Mouse (Mus musculus): Measurements from ENCODE around the gene Mob3b. TPM values are rescaled to one million over a fixed set of nuclear protein-coding genes. Genes with fewer than 3 reads are reported as not detected.
A peak's percentile ranks its signal among the peaks of the same experiment; 100 is the strongest.

Mob3b gene
- 13.1 and 14.1 TPM in 2 replicates for polyA plus RNA-seq (2016; fragmentation: Nextera tagmentation; extraction: Ambion mirVana)

- peak within 1 kb of the TSS; percentile 90 for H3K27ac ChIP-seq
- under 1% methylated on average over 50 of the region's 50 CpGs for WGBS
- peak within 1 kb of the TSS; percentile 71 for H3K4me3 ChIP-seq
- H3K9me3 ChIP-seq (replicated peaks) = no peaks in the 10 kb centered on the region
- peaks cover 26% of the 10 kb centered on the region for H3K4me1 ChIP-seq
- no peaks in the 10 kb centered on the region for H3K36me3 ChIP-seq
- 0 out of 2 replicates have a peak, but pooled peaks cover 4% of the 10 kb centered on the region for H3K27me3 ChIP-seq (ENCODE audit: low read depth, poor library complexity, severe bottlenecking)
- DNase-seq (ENCODE audit: low spot score) = peak; percentile 90
Measured at GRCm38 (mm10) chr4:35156751-35157611, at the start of gene Mob3b. TSS of gene Mob3b (minus strand) at chr4:35157484.

- Histone ChIP-seq H3K9me3 (replicated peaks) (no peaks in the 10 kb centered on the region), H3K27me3 (ENCODE audit: low read depth, poor library complexity, severe bottlenecking) (no peaks in the 10 kb centered on the region), H3K36me3 (peaks cover 10% of the 10 kb centered on the region; the same call in 1 of the 2 replicates), H3K27ac (no peak overlapping the region), H3K4me1 (no peaks in the 10 kb centered on the region), H3K4me3 (no peak overlapping the region)
- 49% methylated on average over 7 of the region's 7 CpGs for WGBS
- no peak for DNase-seq (ENCODE audit: low spot score)
Measured at GRCm38 (mm10) chr4:35204659-35205058, 47.4 kb upstream of the Mob3b start.

- Histone ChIP-seq H3K36me3 (peaks cover 10% of the 10 kb centered on the region; the same call in 1 of the 2 replicates), H3K4me3 (no peak overlapping the region), H3K27ac (no peak overlapping the region), H3K9me3 (replicated peaks) (no peaks in the 10 kb centered on the region), H3K4me1 (no peaks in the 10 kb centered on the region), H3K27me3 (ENCODE audit: low read depth, poor library complexity, severe bottlenecking) (no peaks in the 10 kb centered on the region)
- WGBS = 95% methylated on average over 2 of the region's 2 CpGs
- no peak for DNase-seq (ENCODE audit: low spot score)
Measured at GRCm38 (mm10) chr4:35203724-35204123, 46.4 kb upstream of the Mob3b start.

GRCm38 (mm10) chr4:35201700-35202099 lies 44.4 kb upstream of the Mob3b start:
- no peaks in the 10 kb centered on the region for H3K4me1 ChIP-seq
- H3K9me3 ChIP-seq (replicated peaks) = no peaks in the 10 kb centered on the region
- no peak overlapping the region for H3K4me3 ChIP-seq
- WGBS = 93% methylated on average over 5 of the region's 5 CpGs
- no peak for DNase-seq (ENCODE audit: low spot score)
- H3K27ac ChIP-seq = no peak overlapping the region
- no peaks in the 10 kb centered on the region for H3K27me3 ChIP-seq (ENCODE audit: low read depth, poor library complexity, severe bottlenecking)
- peaks cover 10% of the 10 kb centered on the region; the same call in 1 of the 2 replicates for H3K36me3 ChIP-seq

- Histone ChIP-seq H3K4me1 (no peaks in the 10 kb centered on the region), H3K36me3 (no peaks in the 10 kb centered on the region), H3K27me3 (ENCODE audit: low read depth, poor library complexity, severe bottlenecking) (no peaks in the 10 kb centered on the region), H3K4me3 (no peak overlapping the region), H3K27ac (no peak overlapping the region), H3K9me3 (replicated peaks) (no peaks in the 10 kb centered on the region)
- WGBS = 56% methylated on average over 7 of the region's 7 CpGs
- no peak for DNase-seq (ENCODE audit: low spot score)
Measured at GRCm38 (mm10) chr4:35192725-35193124, 35.4 kb upstream of the Mob3b start.

GRCm38 (mm10) chr4:35189794-35190193 lies 32.5 kb upstream of the Mob3b start:
- H3K4me1 ChIP-seq = no peaks in the 10 kb centered on the region
- H3K4me3 ChIP-seq = no peak overlapping the region
- 83% methylated on average over 5 of the region's 5 CpGs for WGBS
- no peak for DNase-seq (ENCODE audit: low spot score)
- no peak overlapping the region for H3K27ac ChIP-seq
- no peaks in the 10 kb centered on the region for H3K27me3 ChIP-seq (ENCODE audit: low read depth, poor library complexity, severe bottlenecking)
- no peaks in the 10 kb centered on the region for H3K36me3 ChIP-seq
- no peaks in the 10 kb centered on the region for H3K9me3 ChIP-seq (replicated peaks)

GRCm38 (mm10) chr4:35187617-35188326 lies 30.5 kb upstream of the Mob3b start:
- H3K4me3 ChIP-seq = no peak overlapping the region
- H3K27ac ChIP-seq = no peak overlapping the region
- H3K36me3 ChIP-seq = no peaks in the 10 kb centered on the region
- no peaks in the 10 kb centered on the region for H3K4me1 ChIP-seq
- no peaks in the 10 kb centered on the region for H3K27me3 ChIP-seq (ENCODE audit: low read depth, poor library complexity, severe bottlenecking)
- DNase-seq (ENCODE audit: low spot score) = no peak
- 94% methylated on average over 8 of the region's 8 CpGs for WGBS
- H3K9me3 ChIP-seq (replicated peaks) = no peaks in the 10 kb centered on the region

- DNase-seq (ENCODE audit: low spot score) = no peak
- Histone ChIP-seq H3K4me1 (no peaks in the 10 kb centered on the region), H3K27ac (no peak overlapping the region), H3K9me3 (replicated peaks) (no peaks in the 10 kb centered on the region), H3K36me3 (no peaks in the 10 kb centered on the region), H3K4me3 (no peak overlapping the region), H3K27me3 (ENCODE audit: low read depth, poor library complexity, severe bottlenecking) (no peaks in the 10 kb centered on the region)
- WGBS = 86% methylated on average over 12 of the region's 12 CpGs
Measured at GRCm38 (mm10) chr4:35177926-35178645, 20.8 kb upstream of the Mob3b start.

GRCm38 (mm10) chr4:35175566-35175965 lies 18.3 kb upstream of the Mob3b start:
- Histone ChIP-seq H3K27me3 (ENCODE audit: low read depth, poor library complexity, severe bottlenecking) (no peaks in the 10 kb centered on the region), H3K4me1 (no peaks in the 10 kb centered on the region), H3K27ac (no peak overlapping the region), H3K9me3 (replicated peaks) (no peaks in the 10 kb centered on the region), H3K4me3 (no peak overlapping the region), H3K36me3 (no peaks in the 10 kb centered on the region)
- 96% methylated on average over 2 of the region's 2 CpGs for WGBS
- DNase-seq (ENCODE audit: low spot score) = no peak

GRCm38 (mm10) chr4:35173551-35173950 lies 16.3 kb upstream of the Mob3b start:
- Histone ChIP-seq H3K4me3 (no peak overlapping the region), H3K4me1 (no peaks in the 10 kb centered on the region), H3K27me3 (ENCODE audit: low read depth, poor library complexity, severe bottlenecking) (no peaks in the 10 kb centered on the region), H3K27ac (no peak overlapping the region), H3K9me3 (replicated peaks) (no peaks in the 10 kb centered on the region), H3K36me3 (no peaks in the 10 kb centered on the region)
- no peak for DNase-seq (ENCODE audit: low spot score)
- WGBS = 89% methylated on average over 1 of the region's 1 CpGs

GRCm38 (mm10) chr4:35172471-35172870 lies 15.2 kb upstream of the Mob3b start:
- Histone ChIP-seq H3K27ac (no peak overlapping the region), H3K36me3 (no peaks in the 10 kb centered on the region), H3K9me3 (replicated peaks) (no peaks in the 10 kb centered on the region), H3K4me1 (peaks cover 5% of the 10 kb centered on the region; the same call in 1 of the 2 replicates), H3K27me3 (ENCODE audit: low read depth, poor library complexity, severe bottlenecking) (no peaks in the 10 kb centered on the region), H3K4me3 (no peak overlapping the region)
- no peak for DNase-seq (ENCODE audit: low spot score)
- WGBS = 87% methylated on average over 2 of the region's 2 CpGs

- WGBS = 91% methylated on average over 13 of the region's 13 CpGs
- no peaks in the 10 kb centered on the region for H3K27me3 ChIP-seq (ENCODE audit: low read depth, poor library complexity, severe bottlenecking)
- H3K4me3 ChIP-seq = no peak overlapping the region
- H3K9me3 ChIP-seq (replicated peaks) = no peaks in the 10 kb centered on the region
- no peak for DNase-seq (ENCODE audit: low spot score)
- H3K4me1 ChIP-seq = peaks cover 5% of the 10 kb centered on the region; the same call in 1 of the 2 replicates
- H3K36me3 ChIP-seq = no peaks in the 10 kb centered on the region
- no peak overlapping the region for H3K27ac ChIP-seq
Measured at GRCm38 (mm10) chr4:35169571-35170125, 12.4 kb upstream of the Mob3b start.
